Mouse (Mus musculus) neural tube, embryonic 15.5 days (tissue): Measurements from ENCODE around the gene Nepro. TPM values are rescaled to one million over a fixed set of nuclear protein-coding genes. Genes with fewer than 3 reads are reported as not detected.
A peak's percentile ranks its signal among the peaks of the same experiment; 100 is the strongest.

ENCODE experiments used
- ATAC-seq: fragments of 200-750 bp; cut with Nextera tagmentation; 2 replicates; pipeline ENCODE4 v1.8.0; 2017; ENCODE audit warnings: mild to moderate bottlenecking, moderate TSS enrichment, moderate library complexity; ENCODE audit not compliant: low FRiP score
- H3K27ac ChIP-seq: fragments of 300-500 bp; sonication (generic); replicated peaks from 2 replicates; pipeline ENCODE4 v1.5.1; 2015; ENCODE audit warnings: mild to moderate bottlenecking, inconsistent platforms
- H3K27me3 ChIP-seq: fragments of 300-500 bp; sonication (generic); replicated peaks from 2 replicates; pipeline ENCODE4 v1.6.1; 2015; ENCODE audit warnings: inconsistent platforms
- H3K36me3 ChIP-seq: fragments of 300-500 bp; sonication (generic); 2 replicates; pipeline ENCODE4 v1.6.1; 2015; ENCODE audit warnings: inconsistent platforms
- H3K4me1 ChIP-seq: fragments of 300-500 bp; sonication (generic); 2 replicates; pipeline ENCODE4 v1.6.1; 2015; ENCODE audit warnings: inconsistent platforms
- H3K4me2 ChIP-seq: fragments of 300-500 bp; sonication (generic); 2 replicates; pipeline ENCODE4 v1.6.1; 2015; ENCODE audit warnings: inconsistent platforms, mild to moderate bottlenecking, moderate library complexity
- H3K4me3 ChIP-seq: fragments of 300-500 bp; sonication (generic); replicated peaks from 2 replicates; pipeline ENCODE4 v1.5.1; 2015; ENCODE audit warnings: mild to moderate bottlenecking, inconsistent platforms
- H3K9ac ChIP-seq: fragments of 300-500 bp; sonication (generic); replicated peaks from 2 replicates; pipeline ENCODE4 v1.6.1; 2015; ENCODE audit warnings: mild to moderate bottlenecking, inconsistent platforms
- H3K9me3 ChIP-seq: fragments of 300-500 bp; sonication (generic); replicated peaks from 2 replicates; pipeline ENCODE4 v1.6.1; 2016; ENCODE audit warnings: inconsistent platforms
- WGBS: fragments of 180-500 bp; shearing (Covaris S2); methylation state at CpG from one replicate; pipeline ENCODE4 v1.1.7; 2015; ENCODE audit warnings: mixed read lengths; 5-methylcytosine and 5-hydroxymethylcytosine counted together
- polyA plus RNA-seq: library from polyadenylated mRNA; unstranded; fragments of >200 nt; fragmentation: Nextera tagmentation; extraction: Ambion mirVana; gene quantifications from 2 replicates; pipeline ENCODE4 v1.2.1, GENCODE M21; 2015

The Nepro gene
- polyA plus RNA-seq, 1 experiment from 2014 or later: 3.4 TPM

DNA sequence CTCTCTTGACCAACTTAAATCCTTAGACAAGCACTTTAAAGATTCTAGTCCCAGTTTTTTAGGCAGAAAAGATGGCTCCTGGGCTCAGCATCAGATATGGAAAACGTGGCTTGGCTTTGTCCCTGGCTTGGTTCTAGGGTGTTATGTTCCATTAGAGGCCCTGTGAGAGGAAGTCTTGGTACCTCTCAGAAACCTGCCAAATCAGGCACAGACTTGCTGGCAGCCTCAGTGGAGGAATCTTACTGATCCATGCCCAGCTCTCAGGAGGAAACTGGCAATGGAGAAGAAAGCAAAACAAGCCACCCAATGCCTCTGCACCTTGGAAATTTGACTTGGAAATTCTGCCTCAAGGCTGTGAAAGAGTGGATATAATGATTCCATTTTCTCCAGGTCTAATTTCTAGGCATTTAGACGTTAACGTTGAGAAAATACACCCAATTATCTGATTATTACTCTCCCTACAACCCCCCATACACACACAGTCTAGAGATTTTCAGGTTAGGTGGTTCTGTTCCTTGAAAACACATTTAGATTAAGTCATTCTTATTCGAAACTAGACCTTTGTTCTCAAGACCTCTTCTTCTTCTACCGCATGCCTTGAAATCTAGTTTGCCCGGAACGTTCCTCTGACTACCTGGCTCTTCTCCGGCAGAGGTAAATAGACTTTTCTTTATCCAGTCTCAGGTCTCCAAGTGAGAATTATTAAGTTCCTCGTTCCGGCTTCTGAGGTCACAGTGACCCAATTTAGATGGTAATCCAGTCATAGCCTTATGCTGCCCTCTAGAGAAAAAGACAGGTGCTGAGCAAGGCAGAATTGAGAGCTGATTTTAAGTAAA is 7.6 kb upstream of the Nepro start:
- ATAC-seq: peak; percentile 75; the same call in 1 of the 2 replicates
- no peak overlapping the region for H3K4me3 ChIP-seq
- no peak overlapping the region for H3K9ac ChIP-seq
- peak overlapping the region; percentile 42 for H3K27ac ChIP-seq
- H3K4me2 ChIP-seq: peak overlapping the region; percentile 25; the same call in 1 of the 2 replicates
- peaks cover 11% of the 10 kb centered on the region; the same call in 1 of the 2 replicates for H3K36me3 ChIP-seq
- H3K4me1 ChIP-seq: peaks cover 2% of the 10 kb centered on the region; the same call in 1 of the 2 replicates
- H3K9me3 ChIP-seq: no peaks in the 10 kb centered on the region
- 34% methylated on average over 10 of the region's 10 CpGs for WGBS
- H3K27me3 ChIP-seq: no peaks in the 10 kb centered on the region

DNA sequence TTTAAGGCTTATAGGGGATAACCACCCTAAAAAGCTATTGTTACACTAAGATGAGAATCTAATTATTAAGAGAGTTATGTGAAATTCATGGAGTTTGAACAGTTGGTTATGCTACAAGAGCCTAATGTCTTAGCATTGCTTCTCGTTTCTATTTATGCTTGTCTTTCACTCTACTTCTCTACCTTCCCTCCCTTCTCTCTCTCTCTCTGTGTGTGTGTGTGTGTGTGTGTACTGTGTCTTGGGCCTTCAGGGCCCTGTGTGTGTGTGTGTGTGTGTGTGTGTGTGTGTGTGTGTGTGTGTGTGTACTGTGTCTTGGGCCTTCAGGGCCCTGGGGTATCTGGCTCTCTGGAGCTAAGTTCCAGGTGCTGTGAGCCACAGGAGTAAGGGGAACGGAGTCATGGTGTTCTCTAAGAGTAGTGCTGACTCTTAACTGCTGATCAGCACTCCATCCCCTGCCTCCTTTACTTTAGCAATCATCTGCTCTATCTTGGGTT is 6.9 kb upstream of the Nepro start:
- Histone ChIP-seq H3K4me1 (peaks cover 2% of the 10 kb centered on the region; the same call in 1 of the 2 replicates), H3K27me3 (no peaks in the 10 kb centered on the region), H3K4me3 (no peak overlapping the region), H3K27ac (no peak overlapping the region), H3K36me3 (peaks cover 11% of the 10 kb centered on the region; the same call in 1 of the 2 replicates), H3K9ac (no peak overlapping the region), H3K4me2 (no peak overlapping the region), H3K9me3 (no peaks in the 10 kb centered on the region)
- 72% methylated on average over 2 of the region's 2 CpGs for WGBS
- no peak for ATAC-seq

DNA sequence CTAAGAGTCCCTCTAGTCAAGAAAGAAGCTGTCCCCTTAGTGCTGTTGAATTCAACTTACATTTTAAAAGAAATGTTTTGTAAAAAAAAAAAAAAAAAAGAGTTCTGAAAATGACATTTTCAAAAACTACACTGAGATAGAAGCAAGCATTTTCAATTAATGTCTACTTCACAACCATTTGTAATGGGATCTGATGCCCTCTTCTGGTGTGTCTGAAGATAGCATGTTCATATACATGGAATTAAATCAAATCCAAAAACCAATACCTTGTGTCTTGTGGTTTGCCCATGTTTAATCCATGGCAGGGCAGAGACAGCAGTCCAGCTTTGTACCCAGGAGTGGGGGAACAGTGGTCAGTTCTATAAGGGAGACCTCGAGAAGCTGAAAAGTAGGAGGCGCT is 6.3 kb upstream of the Nepro start:
- H3K9ac ChIP-seq: no peak overlapping the region
- WGBS: 83% methylated on average over 2 of the region's 2 CpGs
- H3K4me1 ChIP-seq: peaks cover 5% of the 10 kb centered on the region; the same call in 1 of the 2 replicates
- peaks cover 11% of the 10 kb centered on the region; the same call in 1 of the 2 replicates for H3K36me3 ChIP-seq
- H3K9me3 ChIP-seq: no peaks in the 10 kb centered on the region
- H3K4me2 ChIP-seq: no peak overlapping the region
- ATAC-seq: no peak
- H3K4me3 ChIP-seq: no peak overlapping the region
- no peaks in the 10 kb centered on the region for H3K27me3 ChIP-seq
- H3K27ac ChIP-seq: no peak overlapping the region

- H3K4me1 ChIP-seq: peaks cover 13% of the 10 kb centered on the region; the same call in 1 of the 2 replicates
- no peak overlapping the region for H3K4me2 ChIP-seq
- 74% methylated on average over 7 of the region's 7 CpGs for WGBS
- no peaks in the 10 kb centered on the region for H3K27me3 ChIP-seq
- no peak for ATAC-seq
- no peak overlapping the region for H3K9ac ChIP-seq
- H3K9me3 ChIP-seq: no peaks in the 10 kb centered on the region
- H3K4me3 ChIP-seq: no peak overlapping the region
- H3K27ac ChIP-seq: no peak overlapping the region
- H3K36me3 ChIP-seq: peaks cover 11% of the 10 kb centered on the region; the same call in 1 of the 2 replicates
These were observed 4.8 kb upstream of the Nepro start for GRCm38 (mm10) chr16:44719349-44719748.

DNA sequence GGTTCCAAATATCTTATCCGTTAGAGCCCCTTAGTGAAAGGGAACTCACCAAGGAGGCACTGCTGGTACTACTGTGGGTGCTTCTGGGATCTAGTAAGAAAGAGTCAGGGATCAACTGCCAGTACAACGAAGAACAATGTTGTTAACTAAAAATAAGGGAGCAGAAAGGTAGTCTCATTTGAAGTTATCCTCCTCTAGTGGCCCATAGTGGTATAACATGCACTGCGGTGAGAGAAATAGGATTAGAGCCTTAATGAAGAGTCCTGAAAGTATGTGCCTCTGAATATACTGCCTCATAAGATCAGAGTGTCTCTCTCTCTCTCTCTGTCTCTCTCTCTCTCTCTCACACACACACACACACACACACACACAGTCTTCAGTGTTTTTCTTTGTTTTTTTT is 3.6 kb upstream of the Nepro start:
- no peaks in the 10 kb centered on the region for H3K27me3 ChIP-seq
- H3K36me3 ChIP-seq: peaks cover 11% of the 10 kb centered on the region; the same call in 1 of the 2 replicates
- no peak overlapping the region for H3K4me2 ChIP-seq
- 74% methylated on average over 3 of the region's 3 CpGs for WGBS
- peaks cover 21% of the 10 kb centered on the region for H3K4me1 ChIP-seq
- no peak for ATAC-seq
- H3K27ac ChIP-seq: no peak overlapping the region
- no peak overlapping the region for H3K4me3 ChIP-seq
- H3K9me3 ChIP-seq: no peaks in the 10 kb centered on the region
- H3K9ac ChIP-seq: no peak overlapping the region

DNA sequence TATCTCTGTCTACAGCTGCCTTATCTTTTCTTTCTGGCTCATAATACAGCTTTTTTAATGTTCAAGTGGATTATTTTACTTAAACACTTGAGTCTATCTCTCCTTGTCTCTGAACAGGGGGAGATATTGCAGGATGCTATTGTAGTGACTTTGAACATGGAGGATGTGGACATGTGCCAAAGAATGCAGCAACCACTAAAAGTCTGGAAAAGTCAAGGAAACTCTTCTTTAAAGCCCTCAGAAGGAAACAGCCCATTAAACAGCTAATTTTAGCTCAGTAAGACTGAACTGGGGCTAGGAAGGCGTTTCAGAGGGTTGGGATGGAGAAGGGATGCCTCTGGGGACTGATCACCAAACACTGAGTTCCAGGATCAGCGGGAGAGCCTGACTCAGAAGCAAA is 1.4 kb upstream of the Nepro start:
- Histone ChIP-seq H3K9me3 (no peaks in the 10 kb centered on the region), H3K4me1 (peaks cover 27% of the 10 kb centered on the region), H3K36me3 (peaks cover 11% of the 10 kb centered on the region; the same call in 1 of the 2 replicates), H3K4me3 (no peak overlapping the region), H3K27ac (no peak overlapping the region), H3K9ac (no peak overlapping the region), H3K27me3 (no peaks in the 10 kb centered on the region), H3K4me2 (0 out of 2 replicates have a peak overlapping the region, but pooled peaks have one; percentile 80)
- WGBS: 71% methylated on average over 2 of the region's 2 CpGs
- ATAC-seq: no peak

- H3K4me2 ChIP-seq: peak overlapping the region; percentile 80
- H3K27me3 ChIP-seq: no peaks in the 10 kb centered on the region
- H3K9ac ChIP-seq: peak overlapping the region; percentile 96
- under 1% methylated on average over 14 of the region's 14 CpGs for WGBS
- peaks cover 11% of the 10 kb centered on the region; the same call in 1 of the 2 replicates for H3K36me3 ChIP-seq
- H3K27ac ChIP-seq: peak overlapping the region; percentile 96
- no peaks in the 10 kb centered on the region for H3K9me3 ChIP-seq
- peak overlapping the region; percentile 87 for H3K4me3 ChIP-seq
- peaks cover 27% of the 10 kb centered on the region for H3K4me1 ChIP-seq
- peak; percentile 78 for ATAC-seq
These were observed 746 bp downstream of the Nepro start for GRCm38 (mm10) chr16:44724847-44725246.

- 48% methylated on average over 14 of the region's 14 CpGs for WGBS
- no peak for ATAC-seq
- Histone ChIP-seq H3K36me3 (0 out of 2 replicates have a peak, but pooled peaks cover 4% of the 10 kb centered on the region), H3K9ac (peak overlapping the region; percentile 96), H3K27me3 (no peaks in the 10 kb centered on the region), H3K4me1 (peaks cover 27% of the 10 kb centered on the region), H3K4me3 (peak overlapping the region; percentile 87), H3K27ac (peak overlapping the region; percentile 96; the same call in 1 of the 2 replicates), H3K4me2 (peak overlapping the region; percentile 80), H3K9me3 (no peaks in the 10 kb centered on the region)
These were observed 1.5 kb downstream of the Nepro start for GRCm38 (mm10) chr16:44725286-44726223.

- H3K4me1 ChIP-seq: peaks cover 27% of the 10 kb centered on the region
- no peaks in the 10 kb centered on the region for H3K27me3 ChIP-seq
- ATAC-seq: no peak
- no peak overlapping the region for H3K4me3 ChIP-seq
- no peak overlapping the region for H3K4me2 ChIP-seq
- H3K9me3 ChIP-seq: no peaks in the 10 kb centered on the region
- H3K27ac ChIP-seq: no peak overlapping the region
- no peak overlapping the region for H3K9ac ChIP-seq
- WGBS: 98% methylated on average over 3 of the region's 3 CpGs
- peaks cover 18% of the 10 kb centered on the region for H3K36me3 ChIP-seq
These were observed 3.4 kb downstream of the Nepro start for GRCm38 (mm10) chr16:44727525-44727924.

GRCm38 (mm10) chr16:44734059-44734458 is 10.0 kb downstream of the Nepro start:
- 93% methylated on average over 3 of the region's 3 CpGs for WGBS
- no peak overlapping the region for H3K4me3 ChIP-seq
- H3K36me3 ChIP-seq: peaks cover 72% of the 10 kb centered on the region
- no peaks in the 10 kb centered on the region for H3K4me1 ChIP-seq
- no peak for ATAC-seq
- H3K27me3 ChIP-seq: no peaks in the 10 kb centered on the region
- H3K4me2 ChIP-seq: no peak overlapping the region
- no peak overlapping the region for H3K27ac ChIP-seq
- no peaks in the 10 kb centered on the region for H3K9me3 ChIP-seq
- H3K9ac ChIP-seq: no peak overlapping the region

- no peak for ATAC-seq
- no peak overlapping the region for H3K9ac ChIP-seq
- no peaks in the 10 kb centered on the region for H3K4me1 ChIP-seq
- H3K4me3 ChIP-seq: no peak overlapping the region
- H3K9me3 ChIP-seq: no peaks in the 10 kb centered on the region
- peaks cover 76% of the 10 kb centered on the region for H3K36me3 ChIP-seq
- H3K4me2 ChIP-seq: no peak overlapping the region
- no peaks in the 10 kb centered on the region for H3K27me3 ChIP-seq
- H3K27ac ChIP-seq: no peak overlapping the region
- 89% methylated on average over 5 of the region's 5 CpGs for WGBS
These were observed 11.6 kb downstream of the Nepro start for GRCm38 (mm10) chr16:44735676-44736075.
